Mouse (Mus musculus): ENCODE results near the gene Ccdc83.

DNA sequence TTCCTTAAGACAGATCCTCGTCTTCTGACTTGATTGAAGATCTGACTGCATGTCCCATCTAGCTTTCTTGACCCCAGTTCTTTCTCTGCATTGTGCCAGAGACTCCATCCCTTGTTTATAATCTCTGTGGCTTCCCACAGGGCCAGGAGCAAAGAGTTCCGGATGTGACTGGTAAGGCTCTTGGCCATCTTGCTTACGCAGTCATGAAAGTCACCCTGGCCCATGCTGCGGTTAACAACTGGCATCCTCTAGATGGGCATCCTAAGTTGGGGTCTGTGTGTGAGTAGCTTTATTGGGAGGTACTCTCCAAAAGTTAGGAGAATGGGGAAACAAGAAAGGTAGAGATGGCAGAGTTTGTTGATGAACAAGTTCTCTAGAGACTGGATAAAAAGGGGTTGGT is 13.6 kb upstream of the Ccdc83 start:
- no peak for TF ChIP-seq CTCF (IDR thresholded peaks at IDR 0.05)
- TF ChIP-seq EP300 (IDR thresholded peaks at IDR 0.05; ENCODE audit: insufficient read depth, low read depth, low read length) = no peak
- no peak for TF ChIP-seq POLR2A (IDR thresholded peaks at IDR 0.05; ENCODE audit: insufficient read depth, low read depth, low read length)
